Mouse (Mus musculus) kidney, adult 2 months (tissue): ENCODE results near the gene Zmiz1.

Experiments used
- CTCF ChIP-seq: fragments of 200-500 bp; conservative IDR thresholded peaks from 2 replicates; pipeline ENCODE4 v1.5.1; 2011; ENCODE audit warnings: low read depth, mild to moderate bottlenecking, control low read depth, low read length, moderate library complexity, mixed read lengths; ENCODE audit not compliant: insufficient read depth, insufficient read length
- POLR2A ChIP-seq: fragments of 200-500 bp; IDR thresholded peaks from one replicate; pipeline ENCODE4 v1.6.1; 2011; ENCODE audit warnings: low read depth, low read length, control low read depth

DNA sequence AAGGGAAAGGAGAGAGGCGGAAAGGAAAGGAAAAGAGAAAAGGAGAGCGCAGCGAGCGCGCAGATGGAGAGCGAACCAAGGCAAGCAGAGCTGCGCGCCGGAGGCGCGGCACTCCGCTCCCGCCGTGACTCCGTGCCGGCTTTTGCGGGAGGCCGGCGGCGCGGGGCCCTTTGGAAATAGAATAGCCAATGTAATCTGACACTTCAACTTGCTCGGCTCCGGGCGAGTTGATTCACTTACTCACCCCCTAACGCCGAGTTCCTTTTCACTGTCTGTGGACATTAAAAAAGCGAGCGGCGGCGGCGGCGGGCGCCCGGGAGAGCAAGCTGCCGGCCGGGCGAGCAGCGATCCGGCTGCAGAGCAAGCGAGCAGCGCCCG lies at the start of gene Zmiz1:
- no peak for TF ChIP-seq POLR2A
- no peak for TF ChIP-seq CTCF
